Mouse (Mus musculus) gastrocnemius, adult 18-20 months (tissue): ENCODE results near the gene Gm9918. TPM values are rescaled to one million over a fixed set of nuclear protein-coding genes. Genes with fewer than 3 reads are reported as not detected.
"Not testable (repeated sequence)": the region's sequence is repeated elsewhere in the genome, so short reads cannot be mapped to it uniquely, and the experiment has no call there.

Experiments used
- DNase-seq: peaks from one replicate; pipeline ENCODE4 v3.0.0; 2021; ENCODE audit warnings: low spot score
- long read RNA-seq, 2 experiments: library from polyadenylated mRNA; stranded (forward); transcript quantifications; one replicate each; pipeline ENCODE4 v2.0.0; 2021
- total RNA-seq, 2 experiments: library from RNA; stranded (reverse); gene quantifications; 2 replicates each; pipeline ENCODE4 v1.2.3; 2021

The Gm9918 gene
- total RNA-seq = not detected
- long read RNA-seq, experiment 1 = 0 reads
- long read RNA-seq, experiment 2 = 0 reads

DNA sequence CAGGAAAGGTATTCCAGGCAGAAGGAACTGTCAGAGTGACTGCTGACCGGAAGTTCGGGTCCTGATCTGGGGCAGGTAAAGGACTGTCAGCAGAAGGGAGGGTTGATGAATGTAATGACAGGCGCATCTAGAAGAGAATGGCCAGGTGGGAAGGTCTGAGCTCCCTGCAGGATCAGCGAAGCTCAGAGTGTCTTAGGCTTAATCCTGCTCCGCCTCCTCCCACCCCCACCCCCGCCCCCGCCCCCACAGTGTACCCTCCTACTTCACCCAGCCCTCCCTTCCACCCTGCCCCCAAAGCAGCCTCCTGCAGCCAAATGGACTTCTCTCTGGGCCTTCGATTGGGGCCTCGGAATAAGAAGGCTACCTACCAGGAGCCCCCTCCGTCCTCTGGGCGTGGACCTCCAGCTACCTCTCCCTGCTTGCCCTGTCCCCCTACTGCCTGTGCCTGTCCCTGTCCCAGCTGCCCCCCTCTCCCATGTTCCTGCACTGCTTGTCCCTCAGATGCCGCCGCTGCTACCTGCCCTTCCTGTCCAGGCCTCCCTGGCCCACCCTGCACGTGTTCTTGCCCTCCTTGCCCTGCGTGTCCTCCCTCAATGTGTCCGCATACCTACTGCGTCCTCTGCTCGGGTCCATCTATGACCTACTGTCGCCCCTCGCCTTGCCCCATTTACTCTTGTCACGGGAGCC lies at the start of gene Gm9918:
Gene Gm9918 (plus strand): TSS at position 290 of the 687 bp plus-strand sequence.
- DNase-seq = no peak

DNA sequence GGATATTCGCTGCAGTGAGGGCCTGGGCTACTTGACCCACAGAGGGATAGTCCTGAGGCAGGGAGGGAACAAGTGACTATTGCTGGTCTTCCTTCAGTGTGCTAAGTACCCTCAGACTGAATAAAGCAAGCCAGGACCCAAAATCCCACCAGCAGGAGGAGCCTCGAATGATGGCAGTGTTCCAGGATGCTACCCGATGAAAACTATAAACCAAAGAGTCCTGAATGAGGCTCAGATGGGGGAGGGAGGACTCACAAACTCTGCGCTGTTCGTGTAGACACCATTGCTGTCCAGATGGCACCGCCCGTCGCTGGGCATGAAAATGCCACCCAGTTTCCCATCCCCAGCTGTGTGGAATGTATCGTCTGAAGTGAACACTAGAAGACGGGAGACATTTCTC lies 48.0 kb upstream of the Gm9918 start:
- DNase-seq = no peak

DNA sequence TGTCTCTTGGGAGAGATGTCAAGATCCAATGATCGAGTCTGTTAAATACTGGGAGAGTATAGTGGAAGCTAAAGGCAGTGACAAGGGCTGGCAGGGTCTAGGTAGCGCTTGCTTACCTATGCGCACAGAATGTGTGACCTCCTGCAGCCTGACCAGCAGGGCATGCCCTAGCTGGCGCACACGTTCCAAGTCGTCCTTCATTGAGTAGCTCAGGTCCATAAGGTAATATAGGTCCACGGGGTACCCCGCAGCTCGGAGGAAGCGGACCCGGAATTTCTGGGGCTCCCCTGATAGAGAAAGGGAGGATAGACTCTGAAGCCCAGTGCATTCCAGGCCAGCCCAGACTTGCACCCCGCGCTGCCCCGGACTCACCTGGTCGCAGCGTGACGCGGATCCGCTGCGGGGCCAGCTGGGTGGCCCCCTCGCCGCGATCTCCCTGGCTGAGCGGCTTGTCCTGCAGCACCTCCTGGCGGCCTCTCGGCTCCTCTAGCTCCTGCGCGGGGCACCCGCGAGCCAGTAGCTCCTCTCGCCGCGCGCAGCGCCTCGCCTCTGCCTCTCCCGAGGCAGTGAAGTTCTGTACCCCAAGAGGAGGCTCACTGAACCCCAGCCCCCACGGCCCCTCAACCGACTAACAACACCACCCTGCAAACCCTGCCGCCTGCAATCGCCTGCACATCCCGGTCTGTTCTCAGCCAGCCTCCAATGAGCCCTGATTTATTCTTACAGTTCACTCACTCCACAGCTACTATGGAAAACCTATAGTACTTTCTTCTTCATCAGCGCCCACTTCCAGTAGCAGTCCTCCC lies 46.0 kb upstream of the Gm9918 start:
- DNase-seq = peak; percentile 82

DNA sequence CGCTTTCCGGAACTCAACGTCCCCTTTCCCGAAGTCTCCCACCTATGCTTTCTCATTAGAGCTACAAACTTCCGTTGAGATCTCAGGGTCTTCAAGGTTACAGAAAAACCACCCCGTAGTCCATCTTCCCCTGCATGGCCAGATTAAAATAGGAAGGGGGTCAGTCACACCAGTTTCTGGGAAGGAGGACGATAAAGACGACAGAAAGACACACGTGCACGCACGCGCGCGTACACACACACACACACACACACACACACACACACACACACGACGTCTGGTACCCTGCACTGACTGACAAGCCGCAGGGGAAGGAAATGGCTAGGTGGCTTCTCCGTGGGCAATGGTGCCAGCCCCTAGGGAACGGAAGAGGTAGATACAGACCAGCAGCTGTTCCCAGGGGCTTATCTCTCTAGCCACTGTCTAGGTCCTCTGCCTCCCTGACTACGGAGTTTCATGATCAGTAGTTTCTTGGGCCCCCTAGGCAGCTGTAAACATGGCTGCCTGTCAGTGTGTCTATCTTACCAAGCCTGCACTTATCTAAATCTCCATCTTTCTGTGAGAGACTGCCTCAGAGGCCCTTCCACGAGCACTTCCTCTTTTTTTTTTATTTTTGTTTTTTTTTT lies 45.3 kb upstream of the Gm9918 start:
- no peak for DNase-seq

DNA sequence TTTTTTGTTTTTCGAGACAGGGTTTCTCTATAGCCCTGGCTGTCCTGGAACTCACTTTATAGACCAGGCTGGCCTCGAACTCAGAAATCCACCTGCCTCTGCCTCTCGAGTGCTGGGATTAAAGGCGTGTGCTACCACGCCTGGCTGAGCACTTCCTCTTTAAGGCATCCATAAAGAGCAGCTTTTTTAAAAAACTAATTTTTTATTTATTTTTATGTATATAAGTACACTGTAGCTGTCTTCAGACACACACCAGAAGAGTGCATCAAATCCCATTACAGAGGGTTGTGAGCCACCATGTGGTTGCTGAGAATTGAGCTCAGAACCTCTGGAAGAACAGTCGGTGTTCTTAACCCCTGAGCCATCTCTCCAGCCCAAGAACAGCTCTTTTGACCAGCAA lies 44.7 kb upstream of the Gm9918 start:
- not testable (repeated sequence) for DNase-seq

DNA sequence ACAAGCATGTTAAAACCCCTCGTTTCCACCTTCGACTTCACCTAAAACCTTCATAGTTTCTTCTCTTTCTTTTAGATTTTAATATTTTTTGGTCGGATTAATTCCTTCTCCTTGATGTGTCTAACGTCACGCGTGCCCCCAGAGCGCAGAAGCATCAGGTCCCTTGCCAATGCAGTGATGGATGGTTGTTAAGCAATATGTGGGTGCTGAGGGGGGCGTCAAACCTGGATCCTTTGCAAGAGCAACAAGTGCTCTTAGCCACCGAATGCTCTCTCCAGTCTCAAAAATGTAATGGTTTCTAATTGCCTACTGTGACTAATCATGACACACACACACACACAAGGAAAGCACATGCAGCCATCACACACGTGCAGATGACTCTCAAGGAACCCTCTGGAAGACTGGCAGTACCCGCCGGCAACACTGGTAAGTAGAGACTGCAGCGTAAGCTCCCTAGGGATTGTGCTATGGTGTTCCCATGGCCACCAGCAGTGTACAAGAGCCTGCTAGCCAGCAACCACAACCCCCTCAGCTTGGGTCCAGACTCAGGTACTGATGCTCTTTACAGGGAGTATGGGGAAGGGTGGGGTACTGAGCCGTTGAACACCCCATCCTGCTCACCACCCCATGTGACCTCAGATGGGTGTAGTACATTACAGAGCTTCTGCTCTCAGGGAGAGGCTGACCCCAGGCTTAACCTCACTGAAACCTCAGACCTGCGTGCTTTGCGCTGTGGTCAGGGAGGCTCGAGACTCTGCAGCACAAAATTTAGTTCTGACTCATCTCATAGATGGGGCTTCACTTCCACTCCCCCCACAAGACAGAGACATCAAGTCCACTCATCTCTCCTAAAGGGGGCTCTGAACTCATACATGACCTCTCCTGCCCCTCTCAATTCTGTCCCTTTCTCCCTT lies 39.7 kb upstream of the Gm9918 start:
- DNase-seq = no peak

DNA sequence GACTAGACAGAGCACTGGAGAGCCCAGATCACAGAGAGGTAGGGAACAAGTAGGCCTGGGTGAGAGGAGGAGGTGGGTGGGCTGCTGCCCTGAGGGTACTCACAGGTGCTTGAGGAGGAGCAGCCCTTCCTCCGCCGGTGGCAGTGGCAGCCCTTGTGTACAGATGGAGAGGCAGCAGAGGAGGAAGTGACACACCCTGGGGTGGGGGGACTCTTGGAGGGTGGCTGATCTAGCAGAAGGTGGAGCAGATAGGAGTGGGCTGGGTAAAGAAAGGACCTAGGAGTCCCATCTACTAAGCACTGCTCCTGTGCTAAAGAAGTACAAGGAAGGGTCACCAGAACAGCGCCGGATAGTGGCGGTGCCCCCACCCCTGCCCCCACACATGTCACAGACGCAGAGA lies 38.6 kb upstream of the Gm9918 start, which contains the start of gene Itgb7:
Gene Itgb7 (minus strand): TSS at position 197 of the 400 bp plus-strand sequence.
- no peak for DNase-seq

DNA sequence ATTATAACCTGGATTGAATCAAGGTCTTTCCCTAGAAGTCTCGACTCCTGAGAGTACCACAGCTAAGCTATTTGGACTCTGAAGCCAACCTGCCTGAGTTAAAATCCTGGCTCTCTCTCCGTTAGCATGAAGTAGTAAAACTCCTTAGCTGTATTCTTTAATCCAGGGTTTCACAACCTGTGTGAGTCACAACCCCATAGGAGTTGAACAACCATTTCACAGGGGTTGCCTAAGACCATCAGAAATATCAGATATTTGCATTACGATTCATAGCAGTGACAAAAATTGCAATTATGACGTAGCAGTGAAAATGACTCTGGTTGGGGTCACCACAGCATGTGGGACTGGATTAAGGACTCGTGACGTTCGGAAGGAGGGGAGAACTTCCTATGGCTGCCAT lies 37.6 kb upstream of the Gm9918 start:
- no peak for DNase-seq

DNA sequence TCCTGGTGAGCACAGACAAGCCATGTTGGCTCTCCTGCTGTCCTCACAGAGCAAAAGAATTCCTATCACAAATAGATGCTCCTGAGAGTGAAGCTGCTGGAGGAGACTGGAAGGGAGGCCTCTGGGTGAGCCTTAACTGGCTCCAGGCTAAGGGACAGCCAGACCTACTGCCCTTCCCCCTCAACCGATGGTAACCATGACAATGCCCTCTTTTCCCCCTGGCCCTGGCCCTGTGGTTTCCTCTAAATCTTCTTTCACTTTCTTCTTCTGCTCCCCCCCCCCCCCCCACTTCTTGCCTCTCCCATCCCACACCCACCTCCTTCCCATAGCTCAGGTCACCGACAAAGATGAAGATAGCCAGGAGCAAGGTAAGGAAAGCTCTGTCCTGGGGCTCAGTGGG lies 36.5 kb upstream of the Gm9918 start:
- no peak for DNase-seq

DNA sequence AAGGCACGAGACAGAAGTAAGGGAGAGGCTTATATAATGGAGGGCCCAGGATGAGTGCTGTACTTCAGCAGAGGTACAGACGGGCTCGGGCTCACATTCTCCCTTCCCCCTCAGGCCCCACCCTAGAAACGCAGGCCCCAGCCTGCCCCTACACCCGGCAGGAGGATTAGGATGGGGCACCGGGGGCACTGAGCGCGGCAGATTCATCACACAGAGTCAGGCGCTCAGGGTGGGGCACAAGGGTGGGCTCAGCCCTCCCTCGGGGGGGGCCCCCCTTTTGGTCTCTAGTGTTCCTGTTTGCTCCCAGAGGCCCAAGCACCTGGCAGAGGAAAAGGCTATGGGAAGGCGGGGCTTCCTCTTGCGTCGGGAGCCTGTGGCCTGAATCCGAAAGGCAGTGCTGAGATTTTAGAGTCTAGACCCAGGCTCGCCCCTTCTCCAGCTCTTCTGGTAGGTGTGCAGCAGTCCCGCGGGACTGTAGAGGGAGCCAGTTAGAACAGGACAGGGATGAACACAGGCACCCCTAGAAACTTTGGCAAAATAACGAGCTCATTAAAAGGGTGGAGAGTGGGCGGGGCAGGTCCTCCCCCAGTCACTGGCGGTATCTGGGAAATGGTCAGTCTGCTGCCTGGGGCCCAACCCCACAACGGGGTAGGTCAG lies 34.9 kb upstream of the Gm9918 start:
- DNase-seq = no peak

DNA sequence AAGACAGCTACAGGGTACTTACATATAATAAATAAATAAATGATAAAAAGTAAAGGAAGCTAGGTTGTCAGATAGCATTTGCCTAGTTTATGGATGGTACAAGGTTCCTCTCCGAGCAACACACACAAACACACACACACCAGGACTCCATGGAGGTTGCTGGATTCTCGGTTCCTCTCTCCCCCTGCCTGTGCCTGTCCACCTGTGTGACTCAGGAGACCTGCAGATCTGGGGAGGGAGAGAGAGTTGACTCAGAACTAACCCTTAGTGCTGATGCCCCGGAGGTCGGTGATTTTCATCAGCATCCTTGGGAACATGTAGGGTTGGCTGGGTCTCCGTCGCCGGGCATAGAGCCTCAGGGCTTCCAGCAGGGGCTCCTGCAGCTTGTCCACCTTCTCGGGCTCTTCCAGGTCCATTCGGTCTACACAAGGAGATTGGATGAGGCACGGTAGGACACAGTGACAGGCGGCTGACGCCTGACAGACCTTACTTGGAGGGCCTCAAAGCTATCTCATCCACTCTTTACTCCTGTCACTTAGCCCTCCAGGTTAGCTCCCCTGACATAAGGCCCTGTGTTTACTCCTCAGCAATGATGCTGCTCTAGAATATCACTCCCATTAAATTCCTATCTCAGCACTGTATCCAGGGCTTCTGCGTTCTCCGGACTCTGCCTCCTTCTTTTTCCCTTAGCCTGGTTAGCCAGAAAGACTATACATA lies 31.7 kb upstream of the Gm9918 start:
- no peak for DNase-seq

DNA sequence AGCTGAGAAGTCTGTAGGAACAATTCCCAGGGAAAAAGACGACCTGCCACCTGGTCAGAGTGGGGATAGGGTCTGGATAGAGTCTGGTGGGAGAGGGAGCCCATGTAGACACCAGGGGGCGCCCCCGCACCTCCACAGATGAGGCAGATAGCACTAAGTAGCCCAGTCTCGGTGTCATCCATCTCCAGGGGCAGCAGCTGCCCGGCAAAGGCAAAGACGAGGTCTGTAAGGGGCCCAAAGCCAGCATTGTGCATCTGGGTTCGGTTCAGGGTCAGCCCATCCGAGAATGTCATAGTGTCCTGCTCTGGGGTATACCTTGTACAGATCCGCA lies 31.1 kb upstream of the Gm9918 start:
- DNase-seq = peak; percentile 76

DNA sequence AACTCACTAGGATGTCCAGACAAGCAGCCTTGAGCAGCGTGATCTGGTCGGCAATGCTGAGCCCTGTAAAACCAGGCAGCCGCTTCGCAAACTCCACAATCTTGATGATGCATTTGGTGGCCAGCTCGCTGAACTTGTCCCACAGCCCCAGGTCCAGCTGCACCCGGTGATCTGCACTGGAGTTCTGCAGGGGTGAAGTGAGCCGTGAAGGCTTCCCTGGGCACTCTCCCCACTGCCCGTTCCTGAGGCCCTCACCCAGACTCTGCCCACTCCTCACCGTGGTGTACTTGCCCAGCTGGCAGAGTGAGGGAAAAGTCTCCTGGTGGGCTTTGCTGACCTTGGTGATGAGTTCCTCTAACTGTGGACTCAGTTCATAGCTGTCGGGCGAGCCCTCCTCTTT lies 30.5 kb upstream of the Gm9918 start:
- DNase-seq = no peak

DNA sequence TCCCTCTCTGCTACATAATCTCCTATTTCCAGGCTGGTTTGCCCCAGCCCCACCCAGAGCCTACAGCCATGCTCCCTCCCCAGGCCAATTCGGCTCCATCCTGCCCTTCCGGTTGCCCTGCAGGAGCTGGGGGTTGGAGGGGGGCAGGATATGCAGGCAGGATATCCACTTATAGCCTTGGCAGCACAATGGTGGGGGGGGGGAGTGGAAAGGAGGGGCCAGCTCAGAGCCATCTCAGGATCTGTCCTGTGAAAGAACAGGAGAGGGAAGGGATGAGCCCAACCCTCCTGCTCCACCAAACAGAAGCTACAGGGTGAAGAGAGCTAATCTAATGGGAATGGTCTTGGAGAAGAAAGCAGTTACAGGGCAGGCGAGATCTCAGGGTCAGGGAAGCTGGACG lies 29.8 kb upstream of the Gm9918 start:
- DNase-seq = no peak

DNA sequence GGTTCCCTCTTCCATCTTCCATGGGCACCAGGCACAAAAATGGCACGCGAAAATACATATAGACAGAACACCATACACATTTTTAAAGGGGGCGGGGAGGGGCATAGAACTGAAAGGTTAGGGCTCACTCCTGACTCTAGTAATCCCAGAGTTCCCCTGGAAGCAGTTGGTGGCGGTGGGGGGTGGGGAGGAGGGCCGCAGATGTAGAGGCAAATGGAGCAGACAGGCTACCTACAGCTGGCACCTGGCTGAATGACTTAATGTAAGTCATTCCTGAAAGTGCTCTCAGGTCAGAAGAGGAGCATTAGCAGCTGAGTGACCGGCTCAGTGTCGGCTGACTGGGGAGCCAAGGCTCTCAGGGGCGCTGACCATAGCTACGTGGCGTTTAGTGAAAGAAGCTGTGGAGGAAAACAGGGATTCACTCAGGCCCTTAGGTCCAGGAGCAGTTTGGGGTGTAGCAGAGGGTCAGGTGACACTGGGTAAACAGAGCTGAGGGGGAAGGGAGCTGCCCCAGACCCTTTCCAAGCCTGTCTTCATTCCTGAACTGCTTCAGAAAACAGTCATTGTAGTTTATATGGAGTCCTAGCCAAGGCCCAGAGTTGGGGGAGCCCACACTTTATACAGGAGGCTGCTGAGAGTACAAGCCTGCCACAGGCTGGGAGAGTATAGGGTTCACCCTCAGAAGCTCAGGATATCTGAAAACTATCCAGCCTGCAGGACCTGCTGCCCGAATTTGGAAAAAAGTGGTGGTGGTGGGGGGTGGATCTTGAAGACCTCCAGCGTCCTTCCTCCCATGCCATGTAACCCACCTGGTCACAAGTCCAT lies 27.7 kb upstream of the Gm9918 start:
- no peak for DNase-seq

DNA sequence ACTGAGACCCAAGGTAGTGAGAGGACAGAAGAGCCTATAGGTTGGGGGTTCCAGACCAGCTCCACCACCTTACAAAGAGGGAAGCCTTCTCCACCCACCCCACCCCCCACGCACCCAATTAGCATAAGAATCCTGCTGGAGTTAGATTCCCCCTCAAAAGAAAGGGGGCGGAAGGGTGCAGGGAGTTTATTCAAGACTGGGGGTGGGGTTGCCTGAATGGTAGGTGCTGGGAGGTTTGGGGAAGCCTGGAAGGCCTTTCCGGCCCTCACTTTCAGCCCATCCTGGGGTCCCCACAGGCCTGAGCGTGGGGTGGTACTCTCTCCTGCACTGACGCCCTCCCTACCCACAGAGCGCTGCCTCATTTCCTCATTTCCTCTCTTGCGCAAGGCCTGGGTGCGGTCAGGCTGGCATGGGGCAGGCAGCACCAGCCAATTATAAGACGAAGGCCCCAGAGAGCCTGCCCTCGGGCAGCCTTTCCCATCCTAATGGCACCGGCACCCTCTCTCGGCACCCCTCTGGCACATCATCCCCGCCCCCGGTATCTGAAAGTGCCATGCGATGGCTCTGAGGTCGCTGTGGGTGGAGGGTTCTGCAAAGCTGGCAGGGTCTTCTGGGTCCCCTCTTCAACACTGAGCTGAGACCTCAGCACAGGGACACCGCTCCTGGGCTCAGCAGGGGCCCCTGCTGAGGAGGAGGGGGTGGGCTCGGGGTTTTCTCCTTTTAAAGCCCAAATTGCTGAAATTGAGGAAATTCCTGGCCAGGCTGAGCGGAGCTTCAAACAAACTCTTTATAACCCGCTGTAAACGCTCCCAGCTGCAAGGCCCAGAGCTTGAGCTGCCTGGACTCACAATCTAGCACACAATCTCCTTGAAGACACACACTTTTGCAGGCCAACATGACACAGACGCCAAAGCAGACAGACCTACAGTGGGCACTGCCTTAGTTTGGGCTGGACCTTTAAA lies 26.9 kb upstream of the Gm9918 start:
- peak; percentile 62 for DNase-seq

DNA sequence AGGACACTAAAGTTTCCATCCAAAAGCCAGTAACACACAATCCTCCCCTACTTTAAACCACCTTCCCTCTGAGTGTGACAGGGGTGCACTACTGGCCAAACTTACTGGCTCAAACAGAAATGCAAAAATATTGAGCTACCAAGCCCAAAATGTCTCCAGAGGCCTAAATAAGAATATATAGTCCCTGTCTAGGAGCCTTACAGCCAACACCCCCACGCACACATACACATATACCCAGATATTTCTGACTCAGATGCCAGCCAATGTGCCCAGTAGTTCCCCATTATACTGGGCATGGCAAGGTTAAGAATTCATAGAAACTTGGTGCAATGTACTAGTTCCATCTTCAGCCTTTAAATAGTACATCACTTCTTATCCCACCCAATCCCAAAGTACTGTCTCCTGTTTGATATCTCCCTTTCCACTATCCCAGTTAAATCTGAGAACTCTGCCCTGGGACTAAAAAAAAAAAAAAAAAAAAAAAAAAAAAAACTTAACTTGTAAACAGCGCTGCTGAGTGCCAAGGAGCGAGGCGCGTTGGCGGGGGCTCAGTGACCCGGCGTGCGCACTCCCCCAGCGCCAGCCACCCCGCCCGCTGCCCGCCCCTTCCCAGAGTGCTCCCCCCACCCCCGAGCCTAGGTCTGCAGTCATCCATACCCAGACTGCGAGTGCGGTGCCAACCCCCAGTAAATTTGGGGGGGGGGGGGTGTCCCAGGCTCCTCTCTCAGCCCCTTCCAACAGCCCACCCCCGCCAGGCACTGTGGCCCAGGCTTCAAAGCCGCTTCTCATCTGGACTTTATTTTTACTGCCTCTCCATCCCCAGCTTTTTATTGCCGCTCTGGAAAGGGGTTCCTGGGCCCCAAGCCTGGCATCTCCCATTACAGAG lies 25.8 kb upstream of the Gm9918 start:
- DNase-seq = no peak
